Mouse (Mus musculus): ENCODE data around the gene Prrc2b. TPM values are rescaled to one million over a fixed set of nuclear protein-coding genes. Genes with fewer than 3 reads are reported as not detected.

Gene Prrc2b
- polyA plus RNA-seq, 1 experiment, result 5.5 TPM

GRCm38 (mm10) chr2:32129383-32130074 is 21.4 kb upstream of the Prrc2b start:
- no peaks in the 10 kb centered on the region for H3K27me3 ChIP-seq (ENCODE audit: control insufficient read depth, insufficient read depth, low read length)
- H3K4me1 ChIP-seq (ENCODE audit: control insufficient read depth, insufficient read depth, low read length), result peaks cover 3% of the 10 kb centered on the region
- H3K27ac ChIP-seq (ENCODE audit: control insufficient read depth, insufficient read depth, low read depth, low read length), result no peak overlapping the region
- TF ChIP-seq CTCF (IDR thresholded peaks at IDR 0.05; ENCODE audit: control insufficient read depth, insufficient read depth, insufficient replicate concordance, low read depth, low read length), result no peak
- no peak for TF ChIP-seq POLR2A (IDR thresholded peaks at IDR 0.05; ENCODE audit: control insufficient read depth, low read depth, low read length)
- H3K4me3 ChIP-seq (ENCODE audit: control insufficient read depth, low read depth, low read length), result no peak overlapping the region
- no peaks in the 10 kb centered on the region for H3K36me3 ChIP-seq (ENCODE audit: control insufficient read depth, insufficient read depth, low read length)

GRCm38 (mm10) chr2:32130435-32130834 is 20.4 kb upstream of the Prrc2b start:
- TF ChIP-seq CTCF (IDR thresholded peaks at IDR 0.05; ENCODE audit: control insufficient read depth, insufficient read depth, insufficient replicate concordance, low read depth, low read length), result peak; percentile 61; the same call in 1 of the 2 replicates
- TF ChIP-seq POLR2A (IDR thresholded peaks at IDR 0.05; ENCODE audit: control insufficient read depth, low read depth, low read length), result no peak
- Histone ChIP-seq H3K27me3 (ENCODE audit: control insufficient read depth, insufficient read depth, low read length) (no peaks in the 10 kb centered on the region), H3K4me1 (ENCODE audit: control insufficient read depth, insufficient read depth, low read length) (peaks cover 3% of the 10 kb centered on the region), H3K4me3 (ENCODE audit: control insufficient read depth, low read depth, low read length) (no peak overlapping the region), H3K36me3 (ENCODE audit: control insufficient read depth, insufficient read depth, low read length) (no peaks in the 10 kb centered on the region), H3K27ac (ENCODE audit: control insufficient read depth, insufficient read depth, low read depth, low read length) (peak overlapping the region; percentile 10; the same call in 1 of the 2 replicates)

GRCm38 (mm10) chr2:32131205-32131834 is 19.6 kb upstream of the Prrc2b start:
- TF ChIP-seq CTCF (IDR thresholded peaks at IDR 0.05; ENCODE audit: control insufficient read depth, insufficient read depth, insufficient replicate concordance, low read depth, low read length), result no peak
- TF ChIP-seq POLR2A (IDR thresholded peaks at IDR 0.05; ENCODE audit: control insufficient read depth, low read depth, low read length), result peak; percentile 16; the same call in 1 of the 2 replicates
- H3K36me3 ChIP-seq (ENCODE audit: control insufficient read depth, insufficient read depth, low read length), result no peaks in the 10 kb centered on the region
- H3K27me3 ChIP-seq (ENCODE audit: control insufficient read depth, insufficient read depth, low read length), result no peaks in the 10 kb centered on the region
- H3K4me1 ChIP-seq (ENCODE audit: control insufficient read depth, insufficient read depth, low read length), result peaks cover 3% of the 10 kb centered on the region
- no peak overlapping the region for H3K4me3 ChIP-seq (ENCODE audit: control insufficient read depth, low read depth, low read length)
- no peak overlapping the region for H3K27ac ChIP-seq (ENCODE audit: control insufficient read depth, insufficient read depth, low read depth, low read length)

GRCm38 (mm10) chr2:32131866-32132566 is 18.9 kb upstream of the Prrc2b start:
- Histone ChIP-seq H3K4me3 (ENCODE audit: control insufficient read depth, low read depth, low read length) (no peak overlapping the region), H3K27ac (ENCODE audit: control insufficient read depth, insufficient read depth, low read depth, low read length) (no peak overlapping the region; the same call in 1 of the 2 replicates), H3K27me3 (ENCODE audit: control insufficient read depth, insufficient read depth, low read length) (no peaks in the 10 kb centered on the region), H3K4me1 (ENCODE audit: control insufficient read depth, insufficient read depth, low read length) (peaks cover 3% of the 10 kb centered on the region), H3K36me3 (ENCODE audit: control insufficient read depth, insufficient read depth, low read length) (no peaks in the 10 kb centered on the region)
- no peak for TF ChIP-seq POLR2A (IDR thresholded peaks at IDR 0.05; ENCODE audit: control insufficient read depth, low read depth, low read length)
- TF ChIP-seq CTCF (IDR thresholded peaks at IDR 0.05; ENCODE audit: control insufficient read depth, insufficient read depth, insufficient replicate concordance, low read depth, low read length), result no peak

- H3K27ac ChIP-seq (ENCODE audit: control insufficient read depth, insufficient read depth, low read depth, low read length), result no peak overlapping the region
- TF ChIP-seq POLR2A (IDR thresholded peaks at IDR 0.05; ENCODE audit: control insufficient read depth, low read depth, low read length) (0 out of 2 replicates have a peak, but pooled peaks have one; percentile 36), CTCF (IDR thresholded peaks at IDR 0.05; ENCODE audit: control insufficient read depth, insufficient read depth, insufficient replicate concordance, low read depth, low read length) (no peak)
Measured at GRCm38 (mm10) chr2:32132567-32132992, 18.3 kb upstream of the Prrc2b start.

GRCm38 (mm10) chr2:32134039-32134438 is 16.8 kb upstream of the Prrc2b start:
- Histone ChIP-seq H3K27me3 (ENCODE audit: control insufficient read depth, insufficient read depth, low read length) (no peaks in the 10 kb centered on the region), H3K4me3 (ENCODE audit: control insufficient read depth, low read depth, low read length) (no peak overlapping the region), H3K27ac (ENCODE audit: control insufficient read depth, insufficient read depth, low read depth, low read length) (no peak overlapping the region), H3K36me3 (ENCODE audit: control insufficient read depth, insufficient read depth, low read length) (no peaks in the 10 kb centered on the region), H3K4me1 (ENCODE audit: control insufficient read depth, insufficient read depth, low read length) (no peaks in the 10 kb centered on the region; the same call in 1 of the 2 replicates)
- TF ChIP-seq POLR2A (IDR thresholded peaks at IDR 0.05; ENCODE audit: control insufficient read depth, low read depth, low read length) (no peak), CTCF (IDR thresholded peaks at IDR 0.05; ENCODE audit: control insufficient read depth, insufficient read depth, insufficient replicate concordance, low read depth, low read length) (peak; percentile 48; the same call in 1 of the 2 replicates)

More at GRCm38 (mm10) chr2:32132567-32132992, 18.3 kb upstream of the Prrc2b start:
- peak overlapping the region; percentile 24; the same call in 1 of the 2 replicates for H3K4me3 ChIP-seq (ENCODE audit: control insufficient read depth, low read depth, low read length)
- H3K4me1 ChIP-seq (ENCODE audit: control insufficient read depth, insufficient read depth, low read length), result peaks cover 3% of the 10 kb centered on the region
- no peaks in the 10 kb centered on the region for H3K36me3 ChIP-seq (ENCODE audit: control insufficient read depth, insufficient read depth, low read length)
- no peaks in the 10 kb centered on the region for H3K27me3 ChIP-seq (ENCODE audit: control insufficient read depth, insufficient read depth, low read length)

Measured in testis, adult 2 months (tissue).